Mouse (Mus musculus): ENCODE data around the gene Tet3. TPM values are rescaled to one million over a fixed set of nuclear protein-coding genes. Genes with fewer than 3 reads are reported as not detected.
A peak's percentile ranks its signal among the peaks of the same experiment; 100 is the strongest.

Gene Tet3
- 10 to 100 TPM; 32.6 to 40.8 TPM for total RNA-seq (2021)

GRCm38 (mm10) chr6:83459034-83459644, at the start of gene Tet3:
Tet3 (minus strand) TSS chr6:83459084.
- intact Hi-C loops (cut with DNase I), result loop anchor here (5.0 kb wide), 3 partner anchors 47 to 77 kb away; partner anchors contain the start of gene Dguok
- DNase-seq (ENCODE audit: low spot score), result no peak

DNA sequence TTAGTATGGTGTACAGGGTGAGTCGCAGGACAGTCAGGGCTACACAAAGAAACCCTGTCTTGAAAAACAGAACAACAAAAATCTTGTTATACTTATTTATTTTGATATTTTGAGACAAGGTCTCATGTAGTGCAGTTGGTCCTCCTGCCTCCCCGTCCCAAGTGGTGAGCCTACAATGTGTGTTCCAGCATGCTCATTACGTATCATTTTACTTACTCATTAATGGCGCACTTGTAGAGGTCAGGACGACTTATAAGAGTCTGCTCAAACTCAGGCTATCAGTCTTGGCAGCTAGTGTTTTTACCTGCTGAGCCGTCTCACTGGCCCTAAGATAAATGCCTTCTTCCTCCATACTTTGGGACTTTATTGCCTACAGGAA, 48.3 kb upstream of the Tet3 start:
- no peak for DNase-seq (ENCODE audit: low spot score)
- intact Hi-C loops (cut with DNase I), result loop anchor here (5.0 kb wide), 1 partner anchor 50 kb away; the partner anchor contains the start of gene Tet3

DNA sequence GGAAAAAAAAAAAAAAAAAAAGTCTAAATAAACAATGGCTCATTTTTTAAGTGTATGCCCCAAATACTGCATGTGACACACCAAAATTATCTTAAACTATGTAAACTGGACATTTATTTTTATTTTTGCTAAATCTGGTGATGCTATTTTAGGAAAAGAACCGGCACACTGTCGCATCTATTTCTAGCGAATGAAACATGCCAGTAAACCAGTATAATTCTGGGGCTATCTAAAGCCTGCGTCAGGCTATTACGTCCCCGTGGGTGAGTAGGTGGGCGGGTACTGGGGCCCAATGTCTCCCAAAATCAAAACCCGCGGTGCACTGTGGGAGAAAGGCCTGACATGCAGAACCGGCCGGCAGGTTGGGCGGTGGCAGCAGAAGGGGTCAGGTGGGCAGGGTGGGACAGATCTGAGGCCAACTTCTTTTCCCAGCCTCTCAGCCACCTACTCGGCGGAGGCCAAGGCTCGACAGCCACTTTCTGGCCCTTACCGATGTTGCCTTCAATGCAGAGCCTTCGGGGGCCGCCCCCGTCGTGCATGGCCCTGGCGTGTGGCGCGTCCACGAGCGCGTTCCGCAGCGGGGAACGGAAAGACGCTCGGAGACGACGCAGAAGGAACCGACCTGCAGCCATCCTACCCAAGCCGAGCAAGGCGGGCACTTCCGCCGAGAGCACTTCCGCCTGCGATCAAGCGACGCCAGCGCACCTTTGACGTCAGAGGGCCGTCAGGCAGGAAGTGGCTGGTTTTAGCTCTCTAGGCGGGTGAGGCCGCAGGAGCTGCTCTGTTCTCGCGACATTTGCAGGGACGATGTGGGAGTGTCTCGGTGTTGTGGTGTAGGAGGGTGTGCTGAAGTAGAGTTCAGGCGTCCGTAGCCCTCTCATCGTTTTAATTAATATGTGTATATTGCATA, 47.6 kb upstream of the Tet3 start, which contains the start of gene Dguok:
TSS of gene Dguok (minus strand) at position 712 of the 910 bp plus-strand sequence.
- intact Hi-C loops (cut with DNase I), result loop anchor here (5.0 kb wide), 1 partner anchor 49 kb away; the partner anchor contains the start of gene Tet3
- peak; percentile 96 for DNase-seq (ENCODE audit: low spot score)

- no peak for DNase-seq (ENCODE audit: low spot score)
- intact Hi-C loops (cut with DNase I), result loop anchor here (5.0 kb wide), 1 partner anchor 48 kb away; the partner anchor contains the start of gene Tet3
These were observed 46.7 kb upstream of the Tet3 start for GRCm38 (mm10) chr6:83505554-83505953.

GRCm38 (mm10) chr6:83503361-83503760, 44.5 kb upstream of the Tet3 start:
- intact Hi-C loops (cut with DNase I), result no loop called here

DNA sequence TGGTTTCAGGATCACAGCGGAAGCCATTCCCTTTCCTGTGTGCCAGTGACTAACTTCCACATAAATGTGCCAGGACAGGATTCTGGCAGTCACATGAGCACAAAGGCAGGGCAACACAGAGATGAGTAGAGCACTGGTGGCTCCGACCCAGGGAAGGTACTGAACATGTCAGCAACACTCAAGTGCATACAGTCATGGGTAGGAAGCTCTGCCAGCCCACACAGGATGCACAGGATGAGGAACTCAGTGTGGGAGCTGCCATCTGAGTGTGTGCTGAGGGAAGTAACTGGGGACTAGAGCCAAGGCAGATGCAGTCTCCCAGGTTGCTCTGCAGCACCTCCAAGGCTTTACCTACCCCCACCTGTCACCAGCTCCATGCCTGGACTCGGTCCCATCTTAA, 43.8 kb upstream of the Tet3 start:
- intact Hi-C loops (cut with DNase I), result no loop called here
- DNase-seq (ENCODE audit: low spot score), result no peak

More at GRCm38 (mm10) chr6:83503361-83503760, 44.5 kb upstream of the Tet3 start:
- no peak for DNase-seq (ENCODE audit: low spot score)

DNA sequence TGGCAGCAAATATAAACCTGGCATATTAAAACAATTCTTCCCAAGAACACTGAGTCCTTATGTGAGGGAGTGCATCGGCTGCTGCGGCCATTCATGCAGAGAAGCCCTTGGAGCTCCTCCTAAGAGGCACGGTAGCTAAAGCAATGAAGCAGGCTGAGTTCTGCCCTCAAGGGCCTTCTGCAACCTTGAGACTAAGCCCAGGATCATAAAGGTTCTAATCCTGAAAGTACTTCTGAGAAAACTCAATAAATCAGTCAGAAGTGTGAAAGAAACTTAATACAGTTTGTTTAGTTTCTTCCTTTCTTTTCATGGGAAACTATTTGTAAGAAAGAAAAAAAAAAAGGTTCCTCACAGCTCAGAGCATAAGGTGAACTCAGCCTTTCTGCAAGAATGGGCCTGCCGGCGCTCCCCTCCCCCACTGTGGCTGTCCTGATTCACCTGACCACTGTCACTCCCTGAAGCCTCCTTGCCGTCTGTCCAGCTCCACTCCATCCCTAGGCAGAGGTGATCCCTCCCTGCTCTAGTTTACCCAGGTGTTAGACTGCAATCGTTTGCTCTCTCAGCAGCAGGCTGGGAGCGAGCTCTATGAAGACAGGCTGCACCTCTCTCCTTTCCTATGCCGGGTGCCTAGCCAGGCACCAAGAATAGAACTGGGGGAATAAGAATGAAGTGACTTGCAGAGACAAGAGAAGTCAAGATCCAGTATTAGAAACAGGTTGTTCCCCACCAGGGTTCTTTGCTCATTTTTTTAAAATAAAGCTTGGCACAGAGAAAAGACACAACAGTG, 42.8 kb upstream of the Tet3 start:
- DNase-seq (ENCODE audit: low spot score), result no peak
- intact Hi-C loops (cut with DNase I), result no loop called here

GRCm38 (mm10) chr6:83500462-83500861, 41.6 kb upstream of the Tet3 start:
- DNase-seq (ENCODE audit: low spot score), result no peak
- intact Hi-C loops (cut with DNase I), result no loop called here

GRCm38 (mm10) chr6:83499078-83499477, 40.2 kb upstream of the Tet3 start:
- intact Hi-C loops (cut with DNase I), result no loop called here

GRCm38 (mm10) chr6:83496753-83497710, 38.1 kb upstream of the Tet3 start:
- DNase-seq (ENCODE audit: low spot score), result no peak
- intact Hi-C loops (cut with DNase I), result no loop called here

More at GRCm38 (mm10) chr6:83499078-83499477, 40.2 kb upstream of the Tet3 start:
- no peak for DNase-seq (ENCODE audit: low spot score)

GRCm38 (mm10) chr6:83496009-83496752, 37.3 kb upstream of the Tet3 start:
- intact Hi-C loops (cut with DNase I), result no loop called here
- no peak for DNase-seq (ENCODE audit: low spot score)

DNA sequence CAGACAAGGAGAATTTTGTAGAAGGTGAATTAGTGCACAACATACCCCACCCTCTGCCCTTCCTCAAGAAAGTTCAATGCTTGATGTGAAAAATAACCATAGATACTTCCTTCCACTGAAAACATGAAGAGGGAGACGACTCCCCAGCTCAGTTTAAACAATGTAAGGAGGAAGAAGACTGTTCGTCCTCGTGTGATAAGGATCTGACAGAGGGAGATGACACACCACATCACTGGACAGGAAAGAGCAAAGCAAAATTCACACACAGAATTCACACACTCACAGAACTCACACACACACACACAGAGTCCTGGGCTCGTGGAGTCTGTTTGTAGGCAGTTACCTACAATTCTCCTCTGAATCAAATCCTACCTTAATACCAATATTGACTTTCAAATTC, 31.7 kb upstream of the Tet3 start:
- intact Hi-C loops (cut with DNase I), result no loop called here
- DNase-seq (ENCODE audit: low spot score), result no peak

GRCm38 (mm10) chr6:83488200-83488599, 29.3 kb upstream of the Tet3 start:
- no peak for DNase-seq (ENCODE audit: low spot score)

DNA sequence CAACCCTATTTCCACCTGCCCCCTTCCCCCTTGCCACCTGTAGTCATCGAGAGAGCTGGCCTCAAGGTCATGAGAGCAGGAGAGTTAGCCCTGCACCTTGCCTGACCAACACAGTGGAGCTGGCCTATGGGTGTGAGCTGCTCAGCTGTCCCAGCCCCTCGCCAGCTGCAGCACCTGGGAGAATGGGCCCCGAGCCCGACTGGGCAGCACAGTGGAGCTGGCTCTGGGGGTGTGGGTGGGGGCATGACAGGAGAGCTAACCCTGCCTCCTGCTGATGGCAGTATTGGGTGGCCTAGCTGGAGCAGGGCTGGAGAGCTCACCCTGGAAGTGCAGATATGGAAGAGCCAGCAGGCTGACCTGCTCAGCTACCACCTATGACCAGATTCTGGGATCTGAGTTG, 28.4 kb upstream of the Tet3 start:
- intact Hi-C loops (cut with DNase I), result no loop called here
- DNase-seq (ENCODE audit: low spot score), result no peak

More at GRCm38 (mm10) chr6:83488200-83488599, 29.3 kb upstream of the Tet3 start:
- intact Hi-C loops (cut with DNase I), result no loop called here

GRCm38 (mm10) chr6:83485854-83486253, 27.0 kb upstream of the Tet3 start:
- intact Hi-C loops (cut with DNase I), result no loop called here
- no peak for DNase-seq (ENCODE audit: low spot score)

GRCm38 (mm10) chr6:83483776-83484175, 24.9 kb upstream of the Tet3 start:
- intact Hi-C loops (cut with DNase I), result no loop called here
- no peak for DNase-seq (ENCODE audit: low spot score)

DNA sequence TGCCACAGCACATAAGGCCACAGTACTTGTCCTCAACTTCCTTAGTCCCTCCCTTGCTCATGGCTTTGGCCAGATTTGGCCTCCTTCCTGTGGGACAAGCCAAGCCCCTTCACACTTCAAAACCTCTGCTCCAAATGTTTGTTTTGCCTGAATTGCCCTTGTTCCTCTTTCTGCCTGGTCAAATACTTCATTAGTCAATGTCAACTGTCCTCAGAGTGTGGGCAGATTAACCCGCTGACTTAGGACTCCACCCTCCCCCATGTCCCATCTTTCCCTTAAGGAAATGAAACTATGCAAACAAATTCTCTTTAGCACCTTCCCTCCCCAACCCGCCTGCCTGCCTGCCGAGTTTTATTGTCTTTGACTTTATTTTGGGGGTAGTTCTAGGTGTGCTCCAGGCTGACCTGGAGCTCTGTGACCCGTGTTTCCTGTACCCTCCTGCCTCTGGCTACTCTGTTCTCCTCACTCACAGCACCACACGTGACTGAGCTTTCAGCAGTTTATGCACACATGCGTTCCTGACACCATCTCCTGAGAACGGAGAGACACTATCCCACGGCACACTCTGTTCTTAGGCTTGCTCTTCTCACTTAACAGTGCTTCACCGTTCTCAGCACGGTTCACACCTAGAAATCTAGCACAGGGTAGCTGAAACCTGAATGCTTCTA, 23.7 kb upstream of the Tet3 start:
- DNase-seq (ENCODE audit: low spot score), result no peak
- intact Hi-C loops (cut with DNase I), result no loop called here

Measured in heart, postnatal 25 days (tissue).